Mouse (Mus musculus): Measurements from ENCODE around the gene Kl.

Kl gene

GRCm38 (mm10) chr5:150952328-150952668, at the start of gene Kl:
TSS of gene Kl (plus strand) at chr5:150952607.
- in situ Hi-C loops (cut with MseI, MboI), result no loop called here

DNA sequence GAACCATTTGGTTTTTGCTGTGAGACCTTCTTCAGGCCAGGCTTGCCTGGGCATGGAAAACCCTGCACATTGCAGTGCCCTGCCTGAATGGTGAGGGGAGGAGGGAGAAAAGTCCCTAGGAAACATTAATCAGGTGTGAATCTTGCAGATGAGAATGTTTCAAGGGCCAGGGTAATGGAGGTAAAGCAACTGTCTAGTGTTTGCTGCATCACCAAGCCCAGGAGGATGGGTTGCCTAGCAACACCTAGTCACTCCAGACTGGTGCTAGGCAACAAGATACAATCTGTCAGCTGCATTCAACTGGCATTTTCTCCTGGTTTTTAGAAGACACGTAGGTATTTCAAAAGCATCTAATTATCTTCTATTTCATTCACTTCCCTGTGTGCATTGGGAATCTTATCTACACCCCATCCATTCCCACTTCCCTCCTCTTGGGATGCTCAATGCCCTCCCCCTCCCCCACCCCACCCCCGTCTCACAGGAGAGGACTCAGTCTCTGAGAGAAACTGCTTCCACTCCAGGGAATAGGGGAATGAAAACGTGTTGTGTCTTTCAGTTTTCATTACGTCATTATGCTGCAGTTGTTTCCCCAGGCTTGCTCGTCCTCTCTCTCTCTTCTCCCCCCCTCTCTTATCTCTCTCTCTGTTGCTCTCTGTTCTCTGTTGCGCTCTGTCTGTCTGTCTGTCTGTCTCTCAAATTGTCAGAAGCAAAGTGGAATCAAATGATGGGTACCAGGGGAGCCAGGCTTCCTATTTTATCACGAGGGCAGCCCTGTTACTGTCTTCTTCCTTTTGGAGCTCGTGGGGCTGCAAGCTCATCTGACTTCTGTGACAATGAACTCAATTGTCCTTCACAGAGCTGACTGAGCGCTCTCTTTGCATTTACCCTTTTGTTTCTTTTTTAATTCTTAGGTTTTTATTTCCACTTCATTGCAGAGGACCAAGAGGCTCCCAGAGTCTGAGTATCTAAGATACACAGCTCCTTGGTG, 46.1 kb upstream of the Kl start:
- in situ Hi-C loops (cut with MseI, MboI), result no loop called here

GRCm38 (mm10) chr5:150912156-150912555, 40.3 kb upstream of the Kl start:
- in situ Hi-C loops (cut with MseI, MboI), result no loop called here

- in situ Hi-C loops (cut with MseI, MboI), result no loop called here
These were observed 39.8 kb upstream of the Kl start for GRCm38 (mm10) chr5:150912656-150913055.

DNA sequence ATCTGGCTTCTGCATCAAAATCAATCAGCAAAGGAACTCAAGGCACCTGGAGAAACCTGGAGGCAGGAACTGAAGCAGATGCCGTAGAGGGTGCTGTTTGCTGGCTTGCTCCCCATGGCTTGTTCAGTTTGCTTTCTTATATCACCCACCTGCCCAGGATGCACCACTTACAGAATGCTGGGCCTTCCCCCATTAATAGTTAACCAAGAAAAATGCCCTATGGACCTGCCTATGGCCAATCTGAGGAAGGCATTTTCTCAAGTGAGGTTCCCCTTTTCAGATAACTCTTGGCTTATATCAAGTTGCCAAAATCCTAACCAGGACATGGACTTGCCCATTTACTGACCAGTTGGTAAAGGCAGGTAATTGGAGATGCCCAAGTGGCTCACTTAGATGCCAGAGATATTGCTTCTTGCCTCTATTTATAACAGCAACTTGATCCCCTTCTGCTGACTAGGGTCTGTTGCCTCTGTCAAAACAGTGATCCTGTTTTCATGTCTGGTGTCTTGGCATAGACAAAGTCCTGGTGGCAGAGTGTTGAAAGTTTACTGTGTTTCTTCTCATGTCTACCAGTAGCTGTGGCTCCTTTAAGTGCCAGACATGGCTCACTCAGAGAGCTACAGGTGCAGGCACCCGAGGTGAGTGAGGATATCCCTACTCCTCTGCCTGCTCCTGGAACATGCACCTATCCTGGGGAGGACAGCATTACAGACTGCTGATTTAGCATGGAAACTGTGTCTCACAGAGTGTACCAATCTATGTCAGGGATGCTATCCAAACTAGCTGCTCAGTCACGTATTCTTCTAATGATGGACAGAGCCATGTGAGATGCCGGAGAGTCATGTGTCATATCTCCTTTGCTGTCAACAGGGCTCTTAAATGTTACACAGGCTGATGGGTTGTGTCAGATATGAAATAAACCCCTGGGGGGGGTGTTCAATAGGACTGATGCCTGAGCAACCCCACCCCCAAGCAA, 37.0 kb upstream of the Kl start:
- in situ Hi-C loops (cut with MseI, MboI), result no loop called here

GRCm38 (mm10) chr5:150917131-150917858, 35.1 kb upstream of the Kl start:
- in situ Hi-C loops (cut with MseI, MboI), result no loop called here

DNA sequence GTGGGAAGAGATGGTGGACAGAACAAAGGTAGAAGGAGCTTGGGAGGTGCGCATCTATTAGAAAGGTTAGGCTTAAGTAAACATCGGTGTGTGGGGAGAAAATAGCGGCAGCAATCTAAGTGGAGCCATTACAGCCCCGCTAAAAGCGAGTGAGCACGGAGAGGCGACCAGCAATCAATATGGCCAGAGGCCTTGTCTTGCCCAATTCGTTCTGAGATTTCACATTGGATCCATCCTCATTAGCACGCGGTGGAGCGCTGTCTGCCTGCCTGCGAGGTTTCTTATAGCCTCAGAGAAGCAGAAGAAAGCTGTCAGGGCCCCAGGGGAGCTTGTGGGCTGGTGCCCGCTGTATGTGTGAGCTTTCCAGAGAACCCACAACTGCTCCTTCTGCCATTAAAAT, 33.8 kb upstream of the Kl start:
- in situ Hi-C loops (cut with MseI, MboI), result no loop called here

GRCm38 (mm10) chr5:150919269-150919668, 33.1 kb upstream of the Kl start:
- in situ Hi-C loops (cut with MseI, MboI), result no loop called here

DNA sequence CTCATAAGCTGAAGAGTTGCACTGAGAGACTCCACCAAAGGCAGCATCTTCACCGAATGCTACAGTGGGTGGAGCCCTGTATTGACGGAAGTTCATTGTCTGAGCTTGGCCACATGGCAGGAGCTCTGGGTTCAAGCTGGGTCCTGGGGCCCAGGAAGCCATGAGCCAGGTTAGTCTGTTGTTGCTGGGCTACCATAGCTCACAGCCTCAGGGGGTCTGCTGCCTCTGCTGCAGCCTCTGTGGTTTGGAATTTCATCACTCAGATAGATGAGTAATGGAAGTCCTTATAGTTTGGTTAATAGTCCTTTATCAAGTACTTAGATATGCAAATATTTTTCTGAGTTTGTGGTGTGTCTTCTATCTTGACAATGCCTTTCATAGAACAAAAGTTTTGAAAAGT, 32.4 kb upstream of the Kl start:
- in situ Hi-C loops (cut with MseI, MboI), result no loop called here

- in situ Hi-C loops (cut with MseI, MboI), result no loop called here
These were observed 23.0 kb upstream of the Kl start for GRCm38 (mm10) chr5:150929406-150929805.

DNA sequence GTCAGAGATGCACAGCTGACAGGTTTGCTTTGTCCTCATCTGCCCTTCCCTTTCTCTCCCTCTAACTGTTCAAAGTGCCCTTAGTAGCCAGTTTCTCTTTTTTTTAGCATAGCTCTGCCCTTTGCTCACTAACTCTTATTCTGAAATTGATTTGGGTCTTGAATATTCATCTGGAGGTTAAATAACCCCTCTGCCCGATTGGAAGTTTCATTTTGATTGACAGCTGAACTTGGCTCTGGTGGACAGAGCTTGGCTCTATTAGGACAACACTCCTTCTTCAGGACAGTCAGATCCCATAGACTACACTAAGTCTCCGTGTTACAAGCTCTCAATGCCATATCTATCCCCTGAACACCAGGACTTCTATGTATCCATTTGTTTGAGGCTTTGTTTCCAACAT, 19.8 kb upstream of the Kl start:
- in situ Hi-C loops (cut with MseI, MboI), result no loop called here

DNA sequence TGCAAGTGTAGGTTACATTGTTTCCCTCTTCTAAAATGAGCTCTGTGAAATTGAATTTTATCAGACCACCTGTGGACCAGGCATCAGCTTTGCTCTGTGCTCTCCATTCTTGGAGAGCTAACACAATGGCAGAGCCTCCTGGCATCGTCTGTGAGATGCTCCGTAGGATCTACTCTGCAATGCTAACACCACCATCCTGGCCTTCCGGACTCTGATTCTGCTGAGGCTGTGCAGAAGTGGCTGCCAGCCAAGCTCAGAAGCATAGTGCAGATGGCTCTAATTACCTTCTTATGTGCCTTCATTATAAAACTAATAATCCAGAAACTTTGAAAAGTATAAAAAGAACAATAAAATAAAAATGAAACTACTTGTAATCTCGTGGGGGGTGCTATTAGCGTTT, 16.2 kb upstream of the Kl start:
- in situ Hi-C loops (cut with MseI, MboI), result no loop called here

- in situ Hi-C loops (cut with MseI, MboI), result no loop called here
These were observed 15.6 kb upstream of the Kl start for GRCm38 (mm10) chr5:150936807-150937206.

GRCm38 (mm10) chr5:150937501-150937900, 14.9 kb upstream of the Kl start:
- in situ Hi-C loops (cut with MseI, MboI), result no loop called here

DNA sequence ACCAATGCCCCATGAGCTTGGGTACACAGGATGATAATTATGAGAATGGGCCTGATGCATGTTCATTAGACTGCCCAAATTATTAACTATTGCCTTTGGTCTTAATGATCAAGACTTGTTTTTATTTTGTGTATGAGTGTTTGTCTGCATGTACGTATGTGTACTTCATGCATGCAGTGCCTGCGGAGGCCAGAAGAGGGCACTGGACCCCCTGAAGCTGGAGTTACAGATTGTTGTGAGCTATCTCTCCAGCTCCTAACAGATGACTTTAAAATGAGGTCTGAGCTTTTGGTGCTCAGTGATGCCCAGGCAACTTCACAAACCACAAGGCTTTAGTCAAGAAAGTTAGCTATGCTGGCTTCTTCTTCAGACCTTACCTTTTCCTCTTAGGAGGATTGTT, 6.8 kb upstream of the Kl start:
- in situ Hi-C loops (cut with MseI, MboI), result no loop called here

DNA sequence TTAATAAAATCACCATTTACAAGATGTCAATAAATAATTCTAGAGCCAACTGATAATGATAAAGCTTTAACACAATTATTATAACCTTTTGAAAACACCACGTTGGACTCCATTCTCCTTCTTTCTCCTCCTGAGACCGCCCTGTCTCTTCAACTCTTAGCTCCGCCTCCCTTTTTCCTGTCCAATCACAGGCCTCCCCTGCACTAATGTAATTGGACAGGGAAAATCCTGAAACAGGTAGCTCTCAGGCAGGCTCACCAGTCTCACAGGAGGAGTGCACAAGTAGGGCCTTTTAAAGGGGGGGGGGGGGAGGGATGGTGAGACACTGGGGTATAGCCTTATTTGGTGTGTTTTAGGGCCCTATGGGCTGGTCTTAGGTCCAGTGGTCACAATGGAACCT, 3.3 kb upstream of the Kl start:
- in situ Hi-C loops (cut with MseI, MboI), result no loop called here

GRCm38 (mm10) chr5:150951325-150951724, 1.1 kb upstream of the Kl start:
- in situ Hi-C loops (cut with MseI, MboI), result no loop called here

GRCm38 (mm10) chr5:150952669-150953521, 488 bp downstream of the Kl start:
- in situ Hi-C loops (cut with MseI, MboI), result no loop called here

GRCm38 (mm10) chr5:150954791-150955190, 2.4 kb downstream of the Kl start:
- in situ Hi-C loops (cut with MseI, MboI), result no loop called here

GRCm38 (mm10) chr5:150959861-150960260, 7.5 kb downstream of the Kl start:
- in situ Hi-C loops (cut with MseI, MboI), result no loop called here

- in situ Hi-C loops (cut with MseI, MboI), result no loop called here
These were observed 9.2 kb downstream of the Kl start for GRCm38 (mm10) chr5:150961615-150962014.
